ENCODE assay signal across 10 mouse cellular contexts in genomic region chr13:34287601-34288083, GRCm38 (mm10). TPM values are rescaled to one million over a fixed set of nuclear protein-coding genes. Genes with fewer than 3 reads are reported as not detected.
DNase-seq lines count a peak whose midpoint lies in the region; ATAC-seq lines count a peak whose summit lies in the region.
"Had no signal": no experiment of that assay in that cellular context is flagged by ENCODE, and none has a peak within 500 bp of the region (broad histone marks: within the 10 kb centered on the region; RNA-seq: fewer than 3 reads in every experiment).

No protein-coding gene starts in this region.

- H3K4me2 ChIP-seq in heart, embryonic 13.5 days, result peak overlapping the region; percentile 24; the same call in 1 of the 2 replicates
- H3K4me2 ChIP-seq in hindbrain, embryonic 13.5 days, result no peak overlapping the region
- peak overlapping the region; percentile 19; the same call in 1 of the 2 replicates for H3K4me2 ChIP-seq in midbrain, embryonic 14.5 days (ENCODE audit: low read length)

- H3K4me1 ChIP-seq in heart, embryonic 13.5 days, result peaks cover 26% of the 10 kb centered on the region
- peaks cover 12% of the 10 kb centered on the region for H3K4me1 ChIP-seq in hindbrain, embryonic 13.5 days (replicated peaks)
- peaks cover 18% of the 10 kb centered on the region for H3K4me1 ChIP-seq in midbrain, embryonic 14.5 days (ENCODE audit: control insufficient read depth, insufficient read depth, low read length)

- no peak for DNase-seq in heart, postnatal 10 days
- peak; percentile 46 for DNase-seq in brain, adult 2 months (ENCODE audit: low read depth, low spot score)
- DNase-seq in midbrain, embryonic 14.5 days, result peak; percentile 76
- no peak for DNase-seq in frontal cortex, postnatal 25 days (ENCODE audit: low spot score in 2 of 2)
- DNase-seq in frontal cortex, postnatal 36 days (ENCODE audit: low spot score in 2 of 2), result no peak
- no peak for DNase-seq in left cerebral cortex, adult 8-10 months (ENCODE audit: low spot score in 2 of 2)
- DNase-seq: B cell, adult 2 months; gastrocnemius, adult 2 months had no signal

- H3K27me3 ChIP-seq in heart, embryonic 13.5 days (replicated peaks), result no peaks in the 10 kb centered on the region
- no peaks in the 10 kb centered on the region for H3K27me3 ChIP-seq in hindbrain, embryonic 13.5 days
- no peaks in the 10 kb centered on the region for H3K27me3 ChIP-seq in midbrain, embryonic 14.5 days (ENCODE audit: control insufficient read depth, insufficient read depth, low read length)

- no peak overlapping the region; the same call in 1 of the 2 replicates for H3K27ac ChIP-seq in heart, embryonic 13.5 days (replicated peaks)
- H3K27ac ChIP-seq in hindbrain, embryonic 13.5 days, result peak overlapping the region; percentile 60; the same call in 1 of the 2 replicates
- peak overlapping the region; percentile 72 for H3K27ac ChIP-seq in midbrain, embryonic 14.5 days (replicated peaks; ENCODE audit: low read depth, low read length)
- H3K27ac ChIP-seq: gastrocnemius, adult 2 months had no signal

- WGBS in heart, embryonic 13.5 days, result 35% methylated on average over 9 of the region's 9 CpGs
- 3% methylated on average over 9 of the region's 9 CpGs for WGBS in hindbrain, embryonic 13.5 days
- WGBS in midbrain, embryonic 14.5 days, result 1% methylated on average over 9 of the region's 9 CpGs

- no peak for ATAC-seq in heart, embryonic 13.5 days (ENCODE audit: extremely low read depth, insufficient number of reproducible peaks, low FRiP score, low TSS enrichment)
- ATAC-seq in hindbrain, embryonic 13.5 days (ENCODE audit: low FRiP score), result no peak; the same call in 1 of the 2 replicates
- peak; percentile 68; the same call in 1 of the 2 replicates for ATAC-seq in midbrain, embryonic 14.5 days (ENCODE audit: low FRiP score, low TSS enrichment)

- no peak overlapping the region for H3K4me3 ChIP-seq in heart, embryonic 13.5 days
- no peak overlapping the region for H3K4me3 ChIP-seq in hindbrain, embryonic 13.5 days
- no peak overlapping the region for H3K4me3 ChIP-seq in midbrain, embryonic 14.5 days (replicated peaks; ENCODE audit: low read depth, low read length)
- H3K4me3 ChIP-seq: gastrocnemius, adult 2 months had no signal

- no peaks in the 10 kb centered on the region for H3K36me3 ChIP-seq in heart, embryonic 13.5 days
- H3K36me3 ChIP-seq in hindbrain, embryonic 13.5 days, result no peaks in the 10 kb centered on the region
- 0 out of 2 replicates have a peak, but pooled peaks cover 5% of the 10 kb centered on the region for H3K36me3 ChIP-seq in midbrain, embryonic 14.5 days (ENCODE audit: control insufficient read depth, insufficient read depth, low read length)

- H3K9ac ChIP-seq in heart, embryonic 13.5 days, result no peak overlapping the region
- no peak overlapping the region for H3K9ac ChIP-seq in hindbrain, embryonic 13.5 days
- no peak overlapping the region for H3K9ac ChIP-seq in midbrain, embryonic 14.5 days (replicated peaks; ENCODE audit: low read length)

- intact Hi-C loops in heart, postnatal 10 days (cut with DNase I), result no loop called here

- no peaks in the 10 kb centered on the region for H3K9me3 ChIP-seq in heart, embryonic 13.5 days
- H3K9me3 ChIP-seq in hindbrain, embryonic 13.5 days, result no peaks in the 10 kb centered on the region
- no peaks in the 10 kb centered on the region for H3K9me3 ChIP-seq in midbrain, embryonic 14.5 days (ENCODE audit: control insufficient read depth, low read length)

RNA-seq across cellular contexts. Expression of gene Slc22a23, which starts 57.3 kb away (rescaled TPM):
- polyA plus RNA-seq in heart, embryonic 13.5 days (2015; fragmentation: Nextera tagmentation; extraction: Ambion mirVana), result 4.5 and 5.5 TPM in 2 replicates
- total RNA-seq in heart, postnatal 10 days (2021), result 1 to 10 TPM; 7.1 to 7.3 TPM
- 12.7 and 12.8 TPM in 2 replicates for polyA plus RNA-seq in hindbrain, embryonic 13.5 days (2015; fragmentation: Nextera tagmentation; extraction: Ambion mirVana)
- polyA plus RNA-seq in midbrain, embryonic 14.5 days (2014; fragmentation: Nextera tagmentation; extraction: Ambion mirVana), result 23.4 and 28.0 TPM in 2 replicates
- total RNA-seq in left cerebral cortex, adult 8-10 months (2022), result 10 to 100 TPM; 51.6 to 55.1 (median 53.4) TPM

Comparison
In these comparisons a context has a peak if more than half of its experiments do, and no peak if none do; other contexts are left out.
1. DNase-seq: peak in brain, adult 2 months (single experiment) and midbrain, embryonic 14.5 days (single experiment); none in heart, postnatal 10 days (0 of 2), frontal cortex, postnatal 25 days (0 of 2), frontal cortex, postnatal 36 days (0 of 2) and left cerebral cortex, adult 8-10 months (0 of 2).